Mouse (Mus musculus) adrenal gland, postnatal 0 days (tissue): ENCODE results near the gene Sgsm1. TPM values are rescaled to one million over a fixed set of nuclear protein-coding genes. Genes with fewer than 3 reads are reported as not detected.

Source experiments
- microRNA-seq: library from miRNA; unstranded; fragments of <30 nt; microRNA quantifications from one replicate; pipeline ENCODE4, GENCODE M21; 2016; ENCODE audit warnings: borderline replicate concordance; ENCODE audit not compliant: insufficient number of aligned reads
- polyA plus RNA-seq: library from polyadenylated mRNA; unstranded; fragments of >200 nt; fragmentation: Nextera tagmentation; extraction: Ambion mirVana; gene quantifications from 2 replicates; pipeline ENCODE4 v1.2.1, GENCODE M21; 2015

The Sgsm1 gene
- 8.1 TPM in 2 replicates for polyA plus RNA-seq

GRCm38 (mm10) chr5:113310377-113311003 is at the start of gene Sgsm1:
Gene Sgsm1, minus strand, starts transcription at chr5:113310786.

GRCm38 (mm10) chr5:113357186-113357585 is 46.6 kb upstream of the Sgsm1 start, which contains the start of gene Aym1:
Gene Aym1, plus strand, starts transcription at chr5:113357294.

GRCm38 (mm10) chr5:113226632-113227102 is 83.9 kb downstream of the Sgsm1 start, which contains the start of gene Tmem211:
Gene Tmem211, plus strand, starts transcription at chr5:113226909.

GRCm38 (mm10) chr5:113221147-113221865 is 89.3 kb downstream of the Sgsm1 start, which contains the start of gene 2900026A02Rik:
Gene 2900026A02Rik, minus strand, starts transcription at chr5:113221236.

Small RNA genes lying within 50 kb of the gene (microRNA-seq; reads per million reads assigned to microRNA genes)
- gene Mir7229 (not detected), gene Mir7230 (not detected)

Other genes starting within 250 kb of the Sgsm1 start
- not detected in 2 replicates for gene Crybb2, start 240.7 kb downstream of the Sgsm1 start, polyA plus RNA-seq
- 0.40 TPM in 1 of 2 replicates, not detected in the other for gene Crybb3, start 229.2 kb downstream of the Sgsm1 start, polyA plus RNA-seq
- gene 2900026A02Rik, start 89.5 kb downstream of the Sgsm1 start, polyA plus RNA-seq = 4.1 and 4.6 TPM in 2 replicates
- gene Tmem211, start 83.9 kb downstream of the Sgsm1 start, polyA plus RNA-seq = not detected in 2 replicates
- gene Aym1, start 46.5 kb upstream of the Sgsm1 start, polyA plus RNA-seq = not detected in 2 replicates
- gene Wscd2, start 179.5 kb upstream of the Sgsm1 start, polyA plus RNA-seq = 6.2 and 9.0 TPM in 2 replicates